Mouse (Mus musculus) kidney, adult 10 weeks (tissue): Measurements from ENCODE around the gene Gfer. TPM values are rescaled to one million over a fixed set of nuclear protein-coding genes. Genes with fewer than 3 reads are reported as not detected.

Experiments used
- polyA plus RNA-seq: library from polyadenylated mRNA; stranded (reverse); fragments of 350-450 nt; fragmentation: Illumina TruSeq; extraction: RNeasy Lipid Tissue Mini Kit (QIAGEN cat#74804); gene quantifications from one replicate; pipeline ENCODE4 v1.2.3, GENCODE M21; 2014; ENCODE audit warnings: low read depth, low replicate concordance

Gene Gfer
- 9.9 TPM for polyA plus RNA-seq

GRCm38 (mm10) chr17:24696011-24696697, at the start of gene Gfer, which contains the start of gene Noxo1:
Gfer (minus strand) TSS chr17:24696156.
Noxo1 (plus strand) TSS chr17:24696234.

GRCm38 (mm10) chr17:24736330-24737051, 40.5 kb upstream of the Gfer start, which contains the start of gene Msrb1:
Msrb1 (plus strand) TSS chr17:24736642.

GRCm38 (mm10) chr17:24727618-24728017, 31.7 kb upstream of the Gfer start, which contains the start of gene Rpl3l:
Rpl3l (plus strand) TSS chr17:24727820.

GRCm38 (mm10) chr17:24724184-24724583, 28.2 kb upstream of the Gfer start, which contains the start of gene Ndufb10:
Ndufb10 (minus strand) TSS chr17:24724478.

DNA sequence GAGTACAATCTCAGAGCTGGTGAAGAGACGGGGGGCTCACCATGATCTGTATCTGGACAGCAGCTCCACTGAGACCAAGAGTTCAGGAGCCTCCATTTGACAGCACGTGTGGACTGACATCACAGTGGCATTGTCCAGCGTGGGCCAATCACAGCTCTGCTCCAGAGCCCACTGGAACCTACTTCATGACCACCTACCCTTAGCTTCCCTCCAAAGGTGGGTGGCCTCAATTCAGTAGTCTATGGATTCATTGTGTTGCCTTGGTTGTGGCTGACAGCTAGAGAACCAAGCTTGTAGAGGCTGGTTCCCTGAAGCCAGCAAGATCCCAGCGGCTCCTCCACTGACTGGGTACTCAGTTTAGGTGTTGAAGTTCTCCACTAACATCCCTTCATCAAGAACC, 22.0 kb upstream of the Gfer start, which contains the start of the genes Rnf151 and Rps2:
Gene Rnf151, minus strand, starts transcription at position 121 of the 400 bp plus-strand sequence.
Gene Rps2, plus strand, starts transcription at position 174 of the 400 bp plus-strand sequence.

DNA sequence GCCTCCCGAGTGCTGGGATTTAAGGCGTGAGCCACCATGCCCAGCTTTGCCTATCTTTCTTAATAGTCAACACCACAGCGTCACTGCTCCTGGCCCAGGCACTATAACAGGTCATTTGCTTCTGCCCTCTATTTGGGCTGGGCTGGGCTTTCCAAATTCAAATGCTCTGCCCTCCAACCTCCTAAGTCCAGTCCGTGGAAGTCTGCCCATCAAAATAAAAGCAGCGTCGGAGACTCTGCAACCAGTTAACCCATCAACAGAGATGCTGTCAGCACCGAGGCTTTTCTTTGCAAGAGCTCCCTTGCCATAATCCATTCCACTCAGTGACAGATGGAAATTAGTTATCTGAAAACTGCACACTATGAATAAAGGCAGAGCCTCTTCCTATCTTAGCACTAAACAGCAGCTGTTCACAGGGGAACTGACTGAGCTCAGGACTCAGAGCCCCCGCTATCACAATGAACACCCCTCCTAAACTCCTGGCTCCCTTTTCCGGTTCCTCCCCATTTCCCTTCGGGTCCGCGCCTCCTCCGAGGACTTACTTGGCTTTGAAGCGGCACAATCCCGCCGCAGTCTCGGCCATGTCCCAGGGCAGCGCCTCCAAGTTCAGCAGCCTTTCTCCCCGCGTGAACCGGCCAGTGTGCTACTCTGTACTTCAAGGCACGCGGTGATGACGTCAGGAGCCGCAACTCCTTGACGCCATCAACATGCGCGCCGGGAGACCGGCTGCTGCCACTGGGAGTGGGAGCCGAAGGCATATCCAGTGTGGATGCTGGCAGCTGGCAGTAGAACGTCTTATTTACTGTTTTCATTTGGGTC, 11.2 kb upstream of the Gfer start, which contains the start of gene Tbl3:
Gene Tbl3, minus strand, starts transcription at position 679 of the 819 bp plus-strand sequence.

GRCm38 (mm10) chr17:24689251-24690081, 6.5 kb downstream of the Gfer start, which contains the start of gene Syngr3:
Syngr3 (minus strand) TSS chr17:24689955.

DNA sequence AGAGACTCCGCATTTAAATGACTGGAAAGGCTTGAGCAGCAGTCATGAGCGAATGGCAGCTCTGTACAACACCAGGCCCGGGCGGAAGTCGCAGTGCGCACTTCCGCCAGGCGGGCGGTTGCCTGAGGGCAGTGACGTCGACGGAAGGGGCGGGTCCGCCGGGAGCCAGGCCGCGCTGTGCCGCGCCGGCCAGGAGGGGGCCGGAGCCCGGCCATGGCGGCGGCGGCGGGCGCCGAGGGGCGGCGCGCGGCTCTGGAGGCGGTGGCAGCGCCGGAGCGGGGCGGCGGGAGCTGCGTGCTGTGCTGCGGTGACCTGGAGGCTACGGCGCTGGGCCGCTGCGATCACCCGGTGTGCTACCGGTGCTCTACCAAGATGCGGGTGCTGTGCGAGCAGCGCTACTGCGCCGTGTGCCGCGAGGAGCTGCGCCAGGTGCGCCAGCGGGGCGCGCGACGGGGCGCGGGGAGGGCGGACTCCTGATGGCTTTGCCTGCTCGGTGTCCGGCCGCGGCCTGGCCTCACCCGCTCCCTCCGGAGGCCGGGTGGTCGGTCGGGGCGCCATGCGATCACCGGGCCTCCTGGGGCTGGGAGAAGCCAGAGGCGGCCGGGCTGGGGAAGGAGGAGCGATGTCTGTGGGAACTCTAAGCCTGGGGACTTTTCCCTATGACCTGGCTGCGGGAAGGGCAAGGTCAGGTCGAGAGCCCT, 26.3 kb downstream of the Gfer start, which contains the start of gene Zfp598:
Gene Zfp598, plus strand, starts transcription at position 143 of the 701 bp plus-strand sequence.

DNA sequence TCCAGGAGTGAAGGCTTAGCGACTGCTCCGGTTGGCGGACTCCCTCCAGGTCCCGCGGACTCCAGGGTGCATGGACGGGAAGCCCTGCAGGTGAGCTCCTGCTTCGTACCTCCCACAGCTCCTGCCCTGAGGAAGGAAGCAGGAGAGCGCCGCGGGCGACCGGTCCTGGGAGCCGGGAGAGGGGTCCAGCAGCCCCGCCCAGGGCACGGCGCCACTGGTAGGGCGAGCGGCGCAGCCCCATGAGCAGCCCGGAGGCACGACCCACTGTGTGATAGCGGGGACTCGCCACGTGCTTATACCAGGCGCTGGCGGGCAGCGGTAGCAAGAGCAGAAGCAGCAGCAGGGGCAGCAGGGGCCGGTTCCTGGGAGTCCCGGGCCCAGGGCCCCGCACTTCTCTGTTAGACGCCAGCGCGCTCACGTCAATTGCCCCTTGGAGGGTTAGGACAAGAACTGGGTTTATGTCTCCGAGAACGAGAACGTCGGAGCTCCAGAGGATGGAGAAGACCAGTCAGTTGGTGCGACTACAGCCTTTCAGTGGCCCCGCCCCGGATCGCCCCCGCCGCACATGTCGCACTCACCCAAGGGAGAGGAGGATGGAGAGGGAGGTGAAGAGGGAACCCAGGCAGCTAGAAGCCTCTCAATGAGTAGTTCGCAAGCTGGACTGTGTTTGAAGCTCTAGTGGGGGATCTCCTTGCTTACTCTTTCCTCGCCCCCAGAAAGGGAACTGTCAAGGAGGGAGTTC, 37.8 kb downstream of the Gfer start, which contains the start of gene Npw:
Gene Npw, minus strand, starts transcription at position 441 of the 742 bp plus-strand sequence.

GRCm38 (mm10) chr17:24650070-24650616, 45.8 kb downstream of the Gfer start, which contains the start of gene Slc9a3r2:
Slc9a3r2 (minus strand) TSS chr17:24650327.

Other genes starting within 250 kb of the Gfer start
- gene E4f1, start 225.8 kb downstream of the Gfer start, polyA plus RNA-seq: 0.40 TPM
- gene Pgp, start 225.8 kb downstream of the Gfer start, polyA plus RNA-seq: 14.7 TPM
- gene Bricd5, start 222.3 kb downstream of the Gfer start, polyA plus RNA-seq: not detected
- 2.4 TPM for gene Mlst8, start 217.1 kb downstream of the Gfer start, polyA plus RNA-seq
- not detected for gene Caskin1, start 207.6 kb downstream of the Gfer start, polyA plus RNA-seq
- 1.9 TPM for gene Traf7, start 168.2 kb downstream of the Gfer start, polyA plus RNA-seq
- gene Rab26, start 161.9 kb downstream of the Gfer start, polyA plus RNA-seq: not detected
- gene Pkd1, start 146.3 kb downstream of the Gfer start, polyA plus RNA-seq: 4.7 TPM
- 11.8 TPM for gene Tsc2, start 63.5 kb downstream of the Gfer start, polyA plus RNA-seq
- gene Nthl1, start 63.5 kb downstream of the Gfer start, polyA plus RNA-seq: 0.28 TPM
- gene Slc9a3r2, start 45.8 kb downstream of the Gfer start, polyA plus RNA-seq: 11.1 TPM
- not detected for gene Npw, start 37.7 kb downstream of the Gfer start, polyA plus RNA-seq
- 1.0 TPM for gene Zfp598, start 26.5 kb downstream of the Gfer start, polyA plus RNA-seq
- gene Syngr3, start 6.2 kb downstream of the Gfer start, polyA plus RNA-seq: 0.32 TPM
- 1.4 TPM for gene Noxo1, start 78 bp upstream of the Gfer start, polyA plus RNA-seq
- not detected for gene Tbl3, start 11.5 kb upstream of the Gfer start, polyA plus RNA-seq
- not detected for gene Rnf151, start 21.9 kb upstream of the Gfer start, polyA plus RNA-seq
- 425 TPM for gene Rps2, start 22.0 kb upstream of the Gfer start, polyA plus RNA-seq
- gene Ndufb10, start 28.3 kb upstream of the Gfer start, polyA plus RNA-seq: 205 TPM
- gene Rpl3l, start 31.7 kb upstream of the Gfer start, polyA plus RNA-seq: not detected
- 5.7 TPM for gene Msrb1, start 40.5 kb upstream of the Gfer start, polyA plus RNA-seq
- gene Hs3st6, start 56.8 kb upstream of the Gfer start, polyA plus RNA-seq: not detected
- 0.44 TPM for gene Meiob, start 108.1 kb upstream of the Gfer start, polyA plus RNA-seq
- gene Hagh, start 144.0 kb upstream of the Gfer start, polyA plus RNA-seq: 52.5 TPM
- 332 TPM for gene Fahd1, start 154.2 kb upstream of the Gfer start, polyA plus RNA-seq
- 0.77 TPM for gene Igfals, start 169.8 kb upstream of the Gfer start, polyA plus RNA-seq
- gene Nubp2, start 190.2 kb upstream of the Gfer start, polyA plus RNA-seq: 4.9 TPM
- 0.61 TPM for gene Spsb3, start 190.5 kb upstream of the Gfer start, polyA plus RNA-seq
- 1.6 TPM for gene Eme2, start 198.9 kb upstream of the Gfer start, polyA plus RNA-seq
- 1.1 TPM for gene Mrps34, start 199.0 kb upstream of the Gfer start, polyA plus RNA-seq
- gene Nme3, start 200.3 kb upstream of the Gfer start, polyA plus RNA-seq: 3.3 TPM
- 3.3 TPM for gene Mapk8ip3, start 240.8 kb upstream of the Gfer start, polyA plus RNA-seq